Mouse (Mus musculus): ENCODE data around the gene Smim6.

The Smim6 gene

GRCm38 (mm10) chr11:115941980-115942379 lies 30.2 kb downstream of the Smim6 start:
- DNase-seq = no peak

- no peak for DNase-seq
Measured at GRCm38 (mm10) chr11:115945247-115945646, 33.4 kb downstream of the Smim6 start.

GRCm38 (mm10) chr11:115946221-115946828 lies 34.5 kb downstream of the Smim6 start:
- peak; percentile 39 to 46 for DNase-seq

GRCm38 (mm10) chr11:115948316-115948715 lies 36.5 kb downstream of the Smim6 start:
- no peak for DNase-seq

- DNase-seq = no peak
Measured at GRCm38 (mm10) chr11:115950719-115951118, 38.9 kb downstream of the Smim6 start.

- DNase-seq = no peak
Measured at GRCm38 (mm10) chr11:115954712-115955111, 42.9 kb downstream of the Smim6 start.

GRCm38 (mm10) chr11:115955195-115955858 lies 43.5 kb downstream of the Smim6 start:
- DNase-seq = peak; percentile 57 to 68

GRCm38 (mm10) chr11:115956453-115956852 lies 44.6 kb downstream of the Smim6 start:
- DNase-seq = no peak

- no peak for DNase-seq
Measured at GRCm38 (mm10) chr11:115957971-115958370, 46.2 kb downstream of the Smim6 start.

- peak; percentile 42 to 43 for DNase-seq
Measured at GRCm38 (mm10) chr11:115959018-115959417, 47.2 kb downstream of the Smim6 start.

GRCm38 (mm10) chr11:115962651-115963412 lies 51.0 kb downstream of the Smim6 start:
- no peak for DNase-seq
